Mouse (Mus musculus) cerebellum, adult 9-11 months (tissue): Measurements from ENCODE around the gene Syde2.

Experiments
- DNase-seq: peaks from one replicate; pipeline ENCODE4 v3.0.0; 2022

Gene Syde2

DNA sequence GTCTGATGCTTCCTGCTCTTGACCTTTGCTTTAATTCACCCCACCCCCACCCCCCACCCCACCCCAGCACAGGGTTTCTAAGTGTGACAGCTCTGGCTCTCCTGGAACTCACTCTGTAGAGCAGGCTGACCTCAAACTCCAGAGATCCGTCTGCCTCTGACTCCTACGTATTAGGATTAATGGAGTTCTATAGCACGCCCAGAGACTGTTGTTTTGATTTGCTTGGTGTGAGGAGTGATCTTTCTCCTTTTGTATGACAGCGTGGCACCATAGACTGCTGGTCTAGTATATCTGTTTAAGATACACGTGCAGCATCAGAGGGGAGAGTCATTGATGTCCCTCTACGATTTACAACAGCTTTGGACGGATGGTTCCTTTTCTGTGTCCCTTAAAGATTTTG, 25.8 kb downstream of the Syde2 start:
- DNase-seq: no peak

DNA sequence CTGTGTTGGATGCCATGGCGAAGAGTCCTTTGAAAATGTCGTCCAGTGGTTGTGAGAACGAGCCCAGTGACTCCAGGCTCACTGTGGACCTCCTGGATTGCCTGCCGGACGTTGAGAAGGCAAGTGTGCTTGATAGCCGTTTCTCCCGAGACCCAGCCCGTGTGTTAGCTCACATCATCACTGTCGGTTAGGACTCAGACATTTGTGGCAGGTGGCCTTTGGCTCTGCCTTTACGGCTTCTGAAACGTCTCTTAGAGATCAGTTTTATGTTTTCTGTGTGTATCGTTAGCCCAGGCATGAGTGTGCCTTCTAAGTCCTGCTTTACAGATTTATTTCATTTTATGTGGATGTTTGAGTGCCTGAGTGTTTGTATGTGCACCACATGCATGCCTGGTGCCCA, 26.7 kb downstream of the Syde2 start:
- DNase-seq: no peak

DNA sequence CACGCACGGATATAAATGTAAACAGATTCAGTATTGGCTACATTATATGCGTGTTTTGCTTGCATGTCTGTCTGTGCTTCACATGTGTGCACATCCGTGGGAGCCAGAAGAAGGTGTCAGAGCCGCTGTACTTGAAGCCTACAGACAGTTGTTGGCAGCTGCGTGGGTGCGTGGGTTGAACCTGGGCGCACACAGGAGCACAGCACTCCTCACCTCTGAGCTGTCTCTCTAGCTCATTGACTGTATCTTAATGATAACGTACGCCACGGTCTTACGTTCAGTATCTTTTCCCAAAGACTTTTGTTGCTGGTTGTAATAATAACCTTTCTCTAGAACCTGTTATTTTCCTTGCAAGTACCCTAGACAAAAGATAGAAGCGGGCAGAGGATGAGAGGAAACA, 29.3 kb downstream of the Syde2 start:
- DNase-seq: no peak

DNA sequence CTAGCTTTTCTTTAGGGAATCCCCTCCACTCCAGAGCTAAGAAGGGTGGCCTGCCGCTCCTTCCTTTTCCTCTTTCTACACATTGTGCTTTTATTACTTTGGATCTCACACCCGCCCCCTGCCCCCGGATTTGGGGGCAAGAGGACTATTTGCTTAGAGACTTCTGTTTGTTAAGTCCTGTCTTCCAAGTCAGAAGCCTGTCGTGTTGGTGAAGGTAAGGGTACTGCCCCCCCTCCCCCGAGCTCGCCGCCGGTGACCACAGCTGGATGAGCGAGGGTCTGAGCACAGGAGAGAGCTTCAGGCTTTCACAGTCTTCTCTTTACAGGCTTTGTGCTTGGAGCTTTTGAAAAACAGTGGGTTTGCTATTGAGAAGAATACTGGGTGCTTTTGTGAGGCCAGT, 29.9 kb downstream of the Syde2 start:
- DNase-seq: no peak

GRCm38 (mm10) chr3:146022232-146022631, 34.6 kb downstream of the Syde2 start:
- no peak for DNase-seq

DNA sequence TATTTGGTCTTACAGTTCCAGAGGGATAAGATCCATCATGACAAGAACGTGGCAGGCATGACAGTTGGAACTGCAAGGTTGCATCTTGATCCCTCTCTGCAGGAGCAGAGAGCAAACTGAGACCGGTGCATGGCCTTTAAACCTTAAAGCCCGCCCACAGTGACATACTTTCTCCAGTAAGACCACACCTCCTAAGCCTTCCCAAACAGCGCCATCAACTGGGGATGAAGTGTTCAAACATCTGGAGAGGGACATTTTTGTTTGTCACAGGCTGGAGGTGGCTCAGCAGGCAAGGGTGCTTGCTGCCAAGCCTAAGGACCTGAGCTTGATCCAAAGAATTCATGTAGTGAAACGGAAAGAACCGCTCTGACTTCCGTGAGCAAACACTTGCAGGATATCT, 37.1 kb downstream of the Syde2 start:
- no peak for DNase-seq

DNA sequence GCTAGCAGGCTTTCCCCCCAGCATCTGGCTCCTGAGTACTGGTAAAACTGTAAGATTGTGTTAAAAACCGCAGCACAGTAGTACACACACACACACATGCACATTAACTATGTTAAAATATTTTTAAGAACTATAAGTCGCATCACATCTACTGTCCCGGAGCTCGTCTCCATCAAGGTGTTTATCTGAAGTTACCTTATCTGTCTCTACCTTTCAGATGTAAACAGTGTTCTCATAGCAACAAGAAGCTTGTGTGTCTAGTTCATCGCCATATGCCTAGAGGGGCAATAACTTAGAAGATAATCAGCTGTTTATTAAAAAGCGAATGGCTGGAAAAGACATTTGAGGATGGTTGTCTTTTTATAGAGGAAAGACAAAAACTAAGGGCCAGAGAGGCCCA, 37.8 kb downstream of the Syde2 start:
- DNase-seq: no peak

DNA sequence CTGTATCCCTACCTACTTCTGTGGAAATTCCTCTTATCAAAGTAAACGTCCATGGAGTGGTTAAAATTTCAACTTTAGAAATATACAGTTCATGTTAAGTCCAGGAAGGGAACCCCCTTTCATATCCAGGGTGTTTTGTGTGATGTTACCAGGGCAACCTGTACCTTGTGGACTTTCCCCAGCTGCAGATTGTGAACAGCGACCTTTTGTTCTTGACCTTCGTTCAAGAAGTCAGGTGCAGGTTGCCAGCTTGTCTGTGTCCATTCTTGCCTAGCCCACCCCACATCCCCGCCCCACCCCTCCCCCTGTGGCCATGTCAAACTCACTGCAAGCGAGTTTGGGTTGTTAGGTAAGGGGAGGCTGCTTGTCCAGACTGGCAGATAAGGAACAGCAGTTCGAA, 39.4 kb downstream of the Syde2 start:
- no peak for DNase-seq

GRCm38 (mm10) chr3:146028406-146028805, 40.7 kb downstream of the Syde2 start:
- no peak for DNase-seq

GRCm38 (mm10) chr3:146029234-146029633, 41.6 kb downstream of the Syde2 start:
- DNase-seq: no peak

DNA sequence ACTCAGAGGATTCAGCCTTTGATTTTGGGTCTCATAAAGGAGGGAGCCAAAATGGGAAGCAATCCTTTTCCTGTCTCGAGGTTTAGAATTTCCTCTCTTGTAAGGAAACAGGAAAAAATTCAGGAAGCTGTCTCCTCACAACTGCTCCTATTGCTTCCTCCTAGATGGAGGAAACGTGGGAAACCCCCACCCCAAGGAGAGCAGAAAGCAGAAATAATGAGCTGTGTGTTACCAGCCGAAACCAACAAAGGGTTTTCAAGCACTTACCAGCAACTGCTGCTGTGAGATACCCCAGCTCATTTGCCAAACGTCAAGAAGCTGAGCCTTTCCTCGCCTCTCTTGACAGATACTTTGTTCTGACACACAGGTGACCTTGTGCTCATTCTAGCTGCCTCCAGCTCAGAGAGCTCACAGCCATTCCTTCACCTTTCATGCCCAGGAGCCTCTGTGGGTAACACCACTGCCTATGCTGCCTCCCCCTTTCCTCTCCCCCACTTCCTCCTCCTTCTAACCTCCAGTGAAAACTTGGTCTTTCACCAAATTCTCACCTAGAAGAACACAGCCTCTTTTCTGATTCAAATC, 42.7 kb downstream of the Syde2 start:
- DNase-seq: no peak

DNA sequence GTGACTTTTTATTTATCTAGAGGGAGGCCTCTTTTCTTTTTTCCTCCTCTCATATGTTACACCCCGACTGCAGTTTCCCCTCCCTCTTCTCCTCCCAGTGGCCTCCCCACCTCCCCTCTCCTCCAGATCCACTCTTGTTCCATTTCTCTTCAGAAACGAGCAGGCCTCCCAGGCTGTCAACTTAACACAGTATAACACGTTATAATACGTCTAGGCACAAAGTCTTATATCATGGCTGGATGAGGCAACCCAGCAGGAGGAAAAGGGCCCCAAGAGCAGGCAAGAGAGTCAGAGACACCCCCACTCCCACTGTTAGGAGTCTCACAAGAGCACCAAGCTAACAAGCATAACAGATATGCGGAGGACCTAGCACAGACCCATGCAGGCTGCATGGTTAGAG, 45.3 kb downstream of the Syde2 start:
- no peak for DNase-seq

- DNase-seq: no peak
Measured at GRCm38 (mm10) chr3:146037906-146038305, 50.2 kb downstream of the Syde2 start.

- DNase-seq: no peak
Measured at GRCm38 (mm10) chr3:146039132-146039903, 51.6 kb downstream of the Syde2 start.

GRCm38 (mm10) chr3:146041382-146041781, 53.7 kb downstream of the Syde2 start:
- DNase-seq: no peak

DNA sequence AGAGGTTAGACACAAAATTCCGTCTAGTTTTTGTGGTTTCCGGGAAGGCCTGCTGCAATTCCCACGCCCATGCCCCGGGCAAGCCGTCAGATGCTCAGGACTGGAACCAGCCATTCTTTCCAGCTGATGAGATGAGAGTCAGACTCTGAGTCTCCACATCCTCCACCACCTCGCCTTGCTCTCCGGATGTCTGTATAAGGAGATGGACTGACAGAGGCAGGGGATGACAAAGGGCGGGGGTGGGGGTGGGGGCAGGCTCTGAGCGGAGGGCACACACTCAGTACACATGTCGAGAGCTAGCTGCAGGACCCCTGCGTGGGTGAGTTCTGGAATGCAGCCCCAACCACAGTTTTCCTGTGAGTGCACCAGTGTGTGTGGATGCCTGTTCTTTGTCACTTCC, 57.3 kb downstream of the Syde2 start:
- no peak for DNase-seq

GRCm38 (mm10) chr3:146046076-146046475, 58.4 kb downstream of the Syde2 start:
- no peak for DNase-seq

DNA sequence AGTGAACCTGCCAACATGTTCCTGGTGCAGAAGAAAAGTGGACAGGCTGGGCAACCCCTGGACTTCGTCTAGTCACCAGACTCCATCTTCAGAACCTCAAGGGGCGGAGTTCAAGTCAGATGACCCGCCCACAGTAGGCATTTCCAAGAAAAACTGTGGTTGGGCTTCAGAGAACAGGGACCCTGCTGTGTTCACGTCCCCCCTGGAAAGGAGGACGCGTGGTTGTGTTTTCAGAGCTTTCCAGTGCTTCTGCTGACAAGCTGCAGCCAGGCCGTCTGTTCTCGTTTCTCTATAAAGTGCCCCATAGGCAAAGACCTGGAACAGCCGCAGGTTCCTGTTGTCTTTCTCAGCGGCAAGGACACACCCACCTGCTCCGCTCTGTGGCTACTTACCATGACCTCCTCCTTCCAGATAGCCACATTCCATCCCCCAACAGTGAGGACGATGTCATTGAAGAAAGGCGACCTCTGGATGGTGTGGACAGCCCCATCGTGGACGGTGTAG, 60.1 kb downstream of the Syde2 start:
- no peak for DNase-seq

DNA sequence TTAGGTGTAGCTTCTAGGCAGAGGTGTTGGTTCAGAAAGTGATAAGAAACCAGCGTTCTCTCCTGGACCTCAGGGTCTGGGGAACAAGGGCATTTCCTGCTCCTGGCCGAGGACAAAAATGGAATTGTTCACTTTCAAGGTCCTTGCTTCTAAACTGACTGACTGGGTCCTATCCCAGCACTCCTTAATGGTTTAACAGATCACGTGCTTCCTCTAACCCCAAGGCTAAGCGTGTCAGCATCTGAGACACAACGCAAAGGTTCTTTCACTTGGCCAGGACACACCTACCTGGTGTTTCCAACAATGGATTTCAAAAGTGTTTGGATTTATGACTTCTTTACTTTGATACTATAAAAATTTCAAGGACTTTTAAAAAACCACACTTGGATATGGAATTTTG, 62.3 kb downstream of the Syde2 start:
- DNase-seq: no peak

GRCm38 (mm10) chr3:146051277-146052007, 63.8 kb downstream of the Syde2 start:
- no peak for DNase-seq

DNA sequence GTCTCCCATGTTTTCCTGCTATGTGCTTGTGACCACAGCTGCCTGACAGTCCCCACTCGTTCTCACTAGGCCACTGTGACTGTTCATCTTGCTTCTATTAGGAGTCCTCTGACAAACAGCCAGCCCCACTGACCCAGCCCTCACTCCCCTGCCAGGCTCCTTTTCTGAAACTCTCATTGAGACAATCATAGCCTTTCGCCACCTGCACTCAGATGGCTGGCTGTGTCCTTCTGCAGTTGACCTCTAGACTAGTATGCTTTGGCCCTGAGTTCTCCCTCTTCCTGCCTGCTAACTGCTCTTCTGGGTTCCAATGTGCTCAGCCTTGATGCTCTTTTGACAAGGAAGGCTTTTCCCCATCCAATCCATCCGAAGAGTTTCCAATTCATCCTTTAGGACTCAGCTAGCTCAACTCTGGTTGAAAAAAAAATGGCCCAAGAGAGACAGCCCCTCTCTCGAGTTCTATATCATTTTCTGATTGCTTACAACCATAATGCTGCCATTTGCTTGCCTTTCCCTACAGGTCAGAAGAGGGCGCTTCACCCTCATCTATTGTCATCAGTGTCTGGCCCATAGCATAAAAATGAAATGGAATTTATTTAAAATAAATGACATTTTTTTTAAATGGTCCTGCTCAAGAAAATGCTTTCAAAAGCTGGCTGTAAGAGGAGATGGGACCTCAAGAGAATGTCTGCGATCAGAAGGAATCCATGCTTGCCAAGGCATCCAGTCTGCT, 65.6 kb downstream of the Syde2 start:
- no peak for DNase-seq

- DNase-seq: no peak
Measured at GRCm38 (mm10) chr3:146053873-146054272, 66.2 kb downstream of the Syde2 start.

- DNase-seq: no peak
Measured at GRCm38 (mm10) chr3:146057131-146057530, 69.5 kb downstream of the Syde2 start.
